Mouse (Mus musculus) forebrain, embryonic 13.5 days (tissue): Measurements from ENCODE around the gene Aimp2. TPM values are rescaled to one million over a fixed set of nuclear protein-coding genes. Genes with fewer than 3 reads are reported as not detected.
A peak's percentile ranks its signal among the peaks of the same experiment; 100 is the strongest.

Experiments used
- ATAC-seq: fragments of 200-750 bp; cut with Nextera tagmentation; 2 replicates; pipeline ENCODE4 v1.8.0; 2017
- H3K27ac ChIP-seq: fragments of 300-500 bp; sonication (generic); 2 replicates; pipeline ENCODE4 v1.5.1; 2015; ENCODE audit warnings: inconsistent platforms, mild to moderate bottlenecking, moderate library complexity
- H3K27me3 ChIP-seq: fragments of 300-500 bp; sonication (generic); 2 replicates; pipeline ENCODE4 v1.6.1; 2015; ENCODE audit warnings: mild to moderate bottlenecking, inconsistent platforms
- H3K36me3 ChIP-seq: fragments of 300-500 bp; sonication (generic); 2 replicates; pipeline ENCODE4 v1.6.1; 2015; ENCODE audit warnings: mild to moderate bottlenecking, inconsistent platforms; ENCODE audit not compliant: poor library complexity, severe bottlenecking
- H3K4me1 ChIP-seq: fragments of 300-500 bp; sonication (generic); 2 replicates; pipeline ENCODE4 v1.6.1; 2015; ENCODE audit warnings: inconsistent platforms
- H3K4me2 ChIP-seq: fragments of 300-500 bp; sonication (generic); 2 replicates; pipeline ENCODE4 v1.6.1; 2015; ENCODE audit warnings: inconsistent platforms, mild to moderate bottlenecking, moderate library complexity
- H3K4me3 ChIP-seq: fragments of 300-500 bp; sonication (generic); 2 replicates; pipeline ENCODE4 v1.5.1; 2015; ENCODE audit warnings: mild to moderate bottlenecking, inconsistent platforms
- H3K9ac ChIP-seq: fragments of 300-500 bp; sonication (generic); 2 replicates; pipeline ENCODE4 v1.6.1; 2015; ENCODE audit warnings: mild to moderate bottlenecking, inconsistent platforms
- H3K9me3 ChIP-seq: fragments of 300-500 bp; sonication (generic); replicated peaks from 2 replicates; pipeline ENCODE4 v1.6.1; 2016; ENCODE audit warnings: inconsistent platforms
- WGBS: fragments of 180-500 bp; shearing (Covaris S2); methylation state at CpG from one replicate; pipeline ENCODE4 v1.1.7; 2015; 5-methylcytosine and 5-hydroxymethylcytosine counted together
- polyA plus RNA-seq: library from polyadenylated mRNA; unstranded; fragments of >200 nt; fragmentation: Nextera tagmentation; extraction: Ambion mirVana; gene quantifications from 2 replicates; pipeline ENCODE4 v1.2.1, GENCODE M21; 2015

Aimp2 gene
- polyA plus RNA-seq, 1 experiment from 2014 or later, result 91.7 TPM

DNA sequence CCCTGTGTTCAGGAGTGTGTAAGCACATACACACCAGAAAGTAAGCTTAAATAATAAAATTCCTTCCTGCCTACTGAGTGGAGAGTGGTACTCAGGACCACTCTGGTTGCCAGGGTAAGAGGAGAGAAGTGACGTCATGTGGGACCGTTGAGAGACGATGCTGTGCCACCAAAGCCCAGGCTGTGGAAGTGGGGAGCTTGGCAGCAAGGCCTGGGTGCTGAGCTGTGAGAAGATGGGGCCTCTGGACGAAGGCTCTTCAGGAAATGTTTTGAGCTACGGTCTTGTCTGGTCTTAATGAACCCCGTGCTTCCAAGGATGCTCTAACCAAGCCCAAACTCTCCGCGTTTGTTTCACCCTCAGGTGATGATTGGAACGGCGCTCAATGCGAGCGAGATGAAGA is 21.0 kb upstream of the Aimp2 start:
- no peak overlapping the region for H3K27ac ChIP-seq
- peaks cover 58% of the 10 kb centered on the region for H3K36me3 ChIP-seq
- no peak overlapping the region for H3K4me2 ChIP-seq
- 0 out of 2 replicates have a peak, but pooled peaks cover 4% of the 10 kb centered on the region for H3K4me1 ChIP-seq
- 96% methylated on average over 12 of the region's 12 CpGs for WGBS
- ATAC-seq, result no peak
- H3K4me3 ChIP-seq, result no peak overlapping the region
- no peaks in the 10 kb centered on the region for H3K9me3 ChIP-seq
- no peak overlapping the region for H3K9ac ChIP-seq
- H3K27me3 ChIP-seq, result no peaks in the 10 kb centered on the region

- WGBS, result 94% methylated on average over 4 of the region's 4 CpGs
- H3K4me2 ChIP-seq, result no peak overlapping the region
- no peaks in the 10 kb centered on the region for H3K9me3 ChIP-seq
- peaks cover 72% of the 10 kb centered on the region for H3K36me3 ChIP-seq
- H3K27me3 ChIP-seq, result no peaks in the 10 kb centered on the region
- ATAC-seq, result no peak
- no peak overlapping the region for H3K4me3 ChIP-seq
- no peak overlapping the region for H3K27ac ChIP-seq
- no peak overlapping the region for H3K9ac ChIP-seq
- H3K4me1 ChIP-seq, result 0 out of 2 replicates have a peak, but pooled peaks cover 4% of the 10 kb centered on the region
Observed at GRCm38 (mm10) chr5:143929291-143929690, 19.6 kb upstream of the Aimp2 start.

- no peak within 1 kb of the TSS for H3K27ac ChIP-seq
- WGBS, result 95% methylated on average over 8 of the region's 8 CpGs
- 0 out of 2 replicates have a peak, but pooled peaks cover 2% of the 10 kb centered on the region for H3K4me1 ChIP-seq
- H3K4me2 ChIP-seq, result no peak within 1 kb of the TSS
- H3K9me3 ChIP-seq, result no peaks in the 10 kb centered on the region
- peaks cover 85% of the 10 kb centered on the region for H3K36me3 ChIP-seq
- no peaks in the 10 kb centered on the region for H3K27me3 ChIP-seq
- no peak within 1 kb of the TSS for H3K4me3 ChIP-seq
- ATAC-seq, result no peak
- H3K9ac ChIP-seq, result no peak within 1 kb of the TSS
Observed at GRCm38 (mm10) chr5:143927875-143928274, 18.2 kb upstream of the Aimp2 start, which contains the start of gene Gm42421. Gm42421 (plus strand) TSS chr5:143928175.

DNA sequence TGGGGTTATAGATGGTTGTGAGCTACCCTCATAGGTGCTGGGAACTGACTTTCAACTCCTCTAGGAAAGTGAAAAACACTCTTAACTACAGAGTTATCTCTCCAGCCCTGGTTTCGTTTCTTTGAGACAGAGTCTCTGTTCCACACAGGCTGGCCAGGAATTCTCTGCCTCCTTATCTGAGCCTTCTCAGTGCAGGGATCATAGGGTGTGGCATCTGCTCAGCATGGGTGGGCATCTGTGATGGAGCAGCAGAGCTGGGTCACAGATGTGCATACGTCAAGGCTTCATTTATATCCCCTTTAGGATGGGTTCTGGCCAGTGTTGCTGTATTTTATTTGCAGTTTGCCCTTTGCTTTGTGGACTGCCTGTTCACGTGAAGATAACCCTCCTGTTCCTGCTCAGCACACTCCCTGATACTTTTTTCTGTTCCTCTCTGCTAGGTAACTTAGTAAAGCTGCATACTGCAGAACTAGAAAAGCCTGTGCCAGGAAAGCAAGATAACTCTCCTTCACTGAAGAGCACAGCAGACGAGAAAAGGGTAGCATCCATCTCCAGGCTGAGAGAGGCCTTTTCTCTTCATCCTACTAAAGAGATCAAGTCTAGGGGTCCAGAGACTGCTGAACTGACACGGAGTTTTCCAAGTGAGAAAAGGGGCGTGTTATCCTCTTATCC is 15.3 kb upstream of the Aimp2 start:
- no peaks in the 10 kb centered on the region for H3K27me3 ChIP-seq
- H3K36me3 ChIP-seq, result peaks cover 85% of the 10 kb centered on the region

DNA sequence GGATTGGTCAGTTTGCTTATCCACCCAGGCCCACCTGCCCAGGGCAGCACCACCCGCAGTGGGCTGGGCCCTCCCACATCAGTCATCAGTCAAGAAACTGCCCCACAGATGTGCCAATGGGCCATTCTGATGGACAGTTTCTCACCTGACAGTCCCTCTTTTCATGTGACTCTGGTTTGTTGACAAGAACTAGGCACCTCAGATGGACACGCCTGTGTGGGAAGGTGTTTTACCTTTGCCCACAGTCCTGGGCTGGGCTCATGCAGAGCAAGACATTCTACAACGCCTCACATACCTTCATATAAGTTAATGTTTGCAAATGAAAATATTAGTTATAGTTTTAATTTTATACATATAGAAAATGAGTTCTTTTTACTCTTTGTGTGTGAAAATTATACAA is 8.5 kb upstream of the Aimp2 start:
- Histone ChIP-seq H3K9me3 (no peaks in the 10 kb centered on the region), H3K27me3 (no peaks in the 10 kb centered on the region), H3K4me3 (no peak overlapping the region), H3K36me3 (peaks cover 79% of the 10 kb centered on the region), H3K4me1 (no peaks in the 10 kb centered on the region), H3K27ac (no peak overlapping the region), H3K9ac (no peak overlapping the region), H3K4me2 (no peak overlapping the region)
- 90% methylated on average over 3 of the region's 3 CpGs for WGBS
- ATAC-seq, result no peak

More for the DNA sequence above, 15.3 kb upstream of the Aimp2 start:
- H3K9me3 ChIP-seq, result no peaks in the 10 kb centered on the region
- no peak overlapping the region for H3K9ac ChIP-seq
- WGBS, result 91% methylated on average over 6 of the region's 6 CpGs
- no peak overlapping the region for H3K4me3 ChIP-seq
- no peak for ATAC-seq
- H3K4me1 ChIP-seq, result no peaks in the 10 kb centered on the region
- H3K4me2 ChIP-seq, result no peak overlapping the region
- no peak overlapping the region for H3K27ac ChIP-seq

GRCm38 (mm10) chr5:143917418-143917817 is 7.8 kb upstream of the Aimp2 start:
- H3K27ac ChIP-seq, result no peak overlapping the region
- H3K27me3 ChIP-seq, result no peaks in the 10 kb centered on the region
- H3K4me2 ChIP-seq, result no peak overlapping the region
- peaks cover 74% of the 10 kb centered on the region for H3K36me3 ChIP-seq
- no peaks in the 10 kb centered on the region for H3K9me3 ChIP-seq
- no peak overlapping the region for H3K9ac ChIP-seq
- ATAC-seq, result no peak
- 49% methylated on average over 5 of the region's 5 CpGs for WGBS
- H3K4me1 ChIP-seq, result no peaks in the 10 kb centered on the region
- no peak overlapping the region for H3K4me3 ChIP-seq

GRCm38 (mm10) chr5:143916221-143916620 is 6.6 kb upstream of the Aimp2 start:
- 91% methylated on average over 9 of the region's 9 CpGs for WGBS
- H3K4me1 ChIP-seq, result peaks cover under 1% of the 10 kb centered on the region; the same call in 1 of the 2 replicates
- no peak overlapping the region for H3K4me3 ChIP-seq
- H3K9me3 ChIP-seq, result no peaks in the 10 kb centered on the region
- H3K27ac ChIP-seq, result no peak overlapping the region
- no peak for ATAC-seq
- H3K27me3 ChIP-seq, result no peaks in the 10 kb centered on the region
- no peak overlapping the region for H3K4me2 ChIP-seq
- peaks cover 65% of the 10 kb centered on the region for H3K36me3 ChIP-seq
- no peak overlapping the region for H3K9ac ChIP-seq

GRCm38 (mm10) chr5:143908926-143909325 is 721 bp downstream of the Aimp2 start:
- H3K36me3 ChIP-seq, result peaks cover 35% of the 10 kb centered on the region
- H3K4me1 ChIP-seq, result peaks cover 23% of the 10 kb centered on the region
- peak overlapping the region; percentile 70 for H3K4me3 ChIP-seq
- 0 out of 2 replicates have a peak, but pooled peaks have one; percentile 0 for ATAC-seq
- H3K9ac ChIP-seq, result peak overlapping the region; percentile 65
- H3K9me3 ChIP-seq, result no peaks in the 10 kb centered on the region
- WGBS, result 2% methylated on average over 9 of the region's 9 CpGs
- peak overlapping the region; percentile 77 for H3K27ac ChIP-seq
- H3K4me2 ChIP-seq, result peak overlapping the region; percentile 68
- no peaks in the 10 kb centered on the region for H3K27me3 ChIP-seq

- Histone ChIP-seq H3K27ac (no peak overlapping the region), H3K9me3 (no peaks in the 10 kb centered on the region), H3K27me3 (no peaks in the 10 kb centered on the region), H3K4me1 (peaks cover 23% of the 10 kb centered on the region), H3K4me3 (no peak overlapping the region), H3K36me3 (peaks cover 51% of the 10 kb centered on the region), H3K4me2 (no peak overlapping the region), H3K9ac (no peak overlapping the region)
- no peak for ATAC-seq
- WGBS, result 92% methylated on average over 8 of the region's 8 CpGs
Observed at GRCm38 (mm10) chr5:143906429-143906828, 3.2 kb downstream of the Aimp2 start.

DNA sequence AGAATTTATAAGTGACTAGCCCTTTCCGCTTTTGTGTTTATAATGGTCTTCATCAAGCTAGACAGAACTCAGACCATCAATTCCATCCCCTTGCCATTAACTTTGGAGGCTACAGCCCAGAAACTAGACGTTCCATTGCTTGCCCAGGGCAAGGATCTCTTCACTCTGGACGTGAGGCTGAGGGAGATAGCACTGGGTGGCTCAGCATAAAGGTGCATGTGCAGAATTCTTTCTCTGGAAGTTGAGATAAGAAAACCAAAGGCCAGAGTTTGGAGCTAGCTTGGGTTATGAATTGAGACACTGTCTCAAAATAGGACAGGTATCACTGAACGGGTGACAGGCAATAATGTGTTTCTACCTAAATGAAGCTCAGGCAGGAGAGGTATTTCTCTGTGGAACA is 5.8 kb downstream of the Aimp2 start:
- no peak for ATAC-seq
- H3K4me1 ChIP-seq, result peaks cover 11% of the 10 kb centered on the region
- H3K9me3 ChIP-seq, result no peaks in the 10 kb centered on the region
- H3K27ac ChIP-seq, result no peak overlapping the region
- H3K27me3 ChIP-seq, result no peaks in the 10 kb centered on the region
- no peak overlapping the region for H3K4me2 ChIP-seq
- H3K36me3 ChIP-seq, result peaks cover 76% of the 10 kb centered on the region
- 93% methylated on average over 4 of the region's 4 CpGs for WGBS
- no peak overlapping the region for H3K4me3 ChIP-seq
- no peak overlapping the region for H3K9ac ChIP-seq

- Histone ChIP-seq H3K27ac (no peak overlapping the region), H3K4me3 (no peak overlapping the region), H3K27me3 (no peaks in the 10 kb centered on the region), H3K4me2 (no peak overlapping the region), H3K9ac (no peak overlapping the region), H3K9me3 (no peaks in the 10 kb centered on the region), H3K36me3 (peaks cover 89% of the 10 kb centered on the region), H3K4me1 (no peaks in the 10 kb centered on the region)
- no peak for ATAC-seq
- WGBS, result 87% methylated on average over 3 of the region's 3 CpGs
Observed at GRCm38 (mm10) chr5:143902111-143902510, 7.5 kb downstream of the Aimp2 start.

GRCm38 (mm10) chr5:143897635-143898330 is 11.9 kb downstream of the Aimp2 start, which contains the start of gene Ankrd61:
Ankrd61 (minus strand) TSS chr5:143897685.
- no peak within 1 kb of the TSS for H3K9ac ChIP-seq
- H3K27ac ChIP-seq, result no peak within 1 kb of the TSS

More at GRCm38 (mm10) chr5:143897635-143898330, 11.9 kb downstream of the Aimp2 start, which contains the start of gene Ankrd61:
- Histone ChIP-seq H3K36me3 (peaks cover 84% of the 10 kb centered on the region), H3K27me3 (no peaks in the 10 kb centered on the region), H3K9me3 (no peaks in the 10 kb centered on the region), H3K4me3 (no peak within 1 kb of the TSS), H3K4me1 (no peaks in the 10 kb centered on the region), H3K4me2 (no peak within 1 kb of the TSS)
- WGBS, result 89% methylated on average over 14 of the region's 14 CpGs
- no peak for ATAC-seq
